Mouse (Mus musculus): ENCODE measurements around the gene Zfp108. TPM values are rescaled to one million over a fixed set of nuclear protein-coding genes. Genes with fewer than 3 reads are reported as not detected.

Gene Zfp108
- total RNA-seq, 2 experiments from 2014 or later, result 1.4 to 1.9 TPM

- no peak for DNase-seq
Observed at GRCm38 (mm10) chr7:24286090-24286489, 31.5 kb downstream of the Zfp108 start.

- no peak for DNase-seq
Observed at GRCm38 (mm10) chr7:24286916-24287315, 32.3 kb downstream of the Zfp108 start.

- DNase-seq, result no peak
Observed at GRCm38 (mm10) chr7:24287670-24288069, 33.1 kb downstream of the Zfp108 start.

GRCm38 (mm10) chr7:24288512-24288911, 33.9 kb downstream of the Zfp108 start:
- DNase-seq, result no peak

- DNase-seq, result no peak
Observed at GRCm38 (mm10) chr7:24290106-24290693, 35.6 kb downstream of the Zfp108 start.

- no peak for DNase-seq
Observed at GRCm38 (mm10) chr7:24291387-24292090, 36.9 kb downstream of the Zfp108 start.

GRCm38 (mm10) chr7:24293061-24293851, 38.7 kb downstream of the Zfp108 start:
- DNase-seq, result no peak

GRCm38 (mm10) chr7:24294763-24295162, 40.2 kb downstream of the Zfp108 start:
- DNase-seq, result no peak

GRCm38 (mm10) chr7:24295376-24295775, 40.8 kb downstream of the Zfp108 start:
- DNase-seq, result no peak

GRCm38 (mm10) chr7:24296386-24296785, 41.8 kb downstream of the Zfp108 start:
- no peak for DNase-seq

- no peak for DNase-seq
Observed at GRCm38 (mm10) chr7:24297361-24298095, 42.9 kb downstream of the Zfp108 start.

GRCm38 (mm10) chr7:24298635-24298972, 44.0 kb downstream of the Zfp108 start:
- no peak for DNase-seq

- DNase-seq, result peak; percentile 57
Observed at GRCm38 (mm10) chr7:24298973-24299708, 44.5 kb downstream of the Zfp108 start.

- no peak for DNase-seq
Observed at GRCm38 (mm10) chr7:24299823-24300481, 45.4 kb downstream of the Zfp108 start.

GRCm38 (mm10) chr7:24300771-24301282, 46.2 kb downstream of the Zfp108 start, which contains the start of gene Zfp61:
Gene Zfp61 (minus strand): TSS chr7:24301232.
- peak; percentile 21 for DNase-seq

Other genes starting within 250 kb of the Zfp108 start
- gene Vmn1r183, start 201.5 kb upstream of the Zfp108 start, total RNA-seq (2021), result not detected
- gene Zfp180, start 172.9 kb upstream of the Zfp108 start, total RNA-seq (2021), result 10 to 100 TPM; 10.3 TPM
- gene Zfp112, start 142.5 kb upstream of the Zfp108 start, total RNA-seq (2021), result 1 to 10 TPM; 4.9 TPM
- gene Zfp235, start 120.6 kb upstream of the Zfp108 start, total RNA-seq (2021), result 1 to 10 TPM; 4.1 to 4.6 TPM
- not detected for gene Zfp114, start 79.7 kb upstream of the Zfp108 start, total RNA-seq (2021)
- gene Zfp111, start 43.4 kb upstream of the Zfp108 start, total RNA-seq (2021), result 1 to 10 TPM; 2.5 to 2.6 TPM
- gene Zfp109, start 17.2 kb upstream of the Zfp108 start, total RNA-seq (2021), result 1 to 10 TPM; 2.2 TPM
- gene Zfp93, start 15.6 kb downstream of the Zfp108 start, total RNA-seq (2021), result 1 to 10 TPM; 3.6 to 4.4 TPM
- gene Zfp61, start 46.4 kb downstream of the Zfp108 start, total RNA-seq (2021), result 1 to 10 TPM; 2.9 to 3.2 TPM
- 1 to 10 TPM; 1.3 to 1.8 TPM for gene Zfp94, start 61.9 kb downstream of the Zfp108 start, total RNA-seq (2021)
- gene Tescl, start 79.1 kb downstream of the Zfp108 start, total RNA-seq (2021), result not detected
- not detected for gene Lypd5, start 94.4 kb downstream of the Zfp108 start, total RNA-seq (2021)
- under 1 TPM; 0.13 to 0.70 TPM for gene Kcnn4, start 115.5 kb downstream of the Zfp108 start, total RNA-seq (2021)
- 10 to 100 TPM in 1 of 2 experiments, 1 to 10 TPM in 1; 8.2 to 11.0 TPM for gene Smg9, start 144.8 kb downstream of the Zfp108 start, total RNA-seq (2021)
- gene Irgc1, start 197.5 kb downstream of the Zfp108 start, total RNA-seq (2021), result not detected
- under 1 TPM in 1 of 2 experiments, not detected in 1; 0.75 TPM for gene Plaur, start 207.7 kb downstream of the Zfp108 start, total RNA-seq (2021)
- 1 to 10 TPM; 4.4 to 4.5 TPM for gene Cadm4, start 227.2 kb downstream of the Zfp108 start, total RNA-seq (2021)

All from gastrocnemius, postnatal 25 days (tissue).